Mouse (Mus musculus): ENCODE measurements around the gene Enox2. TPM values are rescaled to one million over a fixed set of nuclear protein-coding genes. Genes with fewer than 3 reads are reported as not detected.

Gene Enox2
- total RNA-seq, 2 experiments from 2014 or later, result 9.4 to 10.1 TPM

- DNase-seq, result no peak
Observed at GRCm38 (mm10) chrX:48985653-48986052, 302.4 kb downstream of the Enox2 start.

DNA sequence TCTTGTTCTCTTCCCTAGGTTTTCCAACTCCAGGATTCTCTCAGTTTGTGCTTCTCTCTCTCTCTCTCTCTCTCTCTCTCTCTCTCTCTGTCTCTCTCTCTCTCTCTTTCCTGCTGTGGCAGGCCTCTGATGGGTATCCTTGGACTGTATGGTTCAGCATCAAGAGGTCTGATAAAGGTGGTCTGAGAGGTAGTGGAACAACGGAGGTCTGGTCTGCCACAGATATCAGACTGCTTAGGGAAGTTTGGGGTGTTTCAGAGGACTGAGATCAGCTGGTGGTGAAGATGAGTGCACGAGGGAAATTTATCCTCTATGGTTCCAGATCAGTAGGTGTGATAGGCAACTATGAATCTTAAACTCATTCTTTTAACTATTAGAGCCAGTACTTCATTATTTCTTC is 303.6 kb downstream of the Enox2 start:
- DNase-seq, result no peak

Other genes starting within 250 kb of the Enox2 start
- 1 to 10 TPM; 1.8 to 3.5 TPM for gene Arhgap36, start 175.7 kb upstream of the Enox2 start, total RNA-seq (2021)